Mouse (Mus musculus) liver, embryonic 12.5 days (tissue): ENCODE data around the gene Rnf43. TPM values are rescaled to one million over a fixed set of nuclear protein-coding genes. Genes with fewer than 3 reads are reported as not detected.

Experiments
- ATAC-seq: fragments of 200-750 bp; cut with Nextera tagmentation; 2 replicates; pipeline ENCODE4 v1.8.0; 2017; ENCODE audit warnings: moderate number of reproducible peaks, mild to moderate bottlenecking, moderate library complexity
- H3K27ac ChIP-seq: fragments of 300-500 bp; sonication (generic); 2 replicates; pipeline ENCODE4 v1.5.1; 2016; ENCODE audit warnings: mild to moderate bottlenecking
- H3K27me3 ChIP-seq: fragments of 300-500 bp; sonication (generic); replicated peaks from 2 replicates; pipeline ENCODE4 v1.6.1; 2016; ENCODE audit warnings: mild to moderate bottlenecking, moderate library complexity
- H3K36me3 ChIP-seq: fragments of 300-500 bp; sonication (generic); 2 replicates; pipeline ENCODE4 v1.6.1; 2016; ENCODE audit warnings: mild to moderate bottlenecking, moderate library complexity
- H3K4me1 ChIP-seq: fragments of 300-500 bp; sonication (generic); 2 replicates; pipeline ENCODE4 v1.6.1; 2016
- H3K4me2 ChIP-seq: fragments of 300-500 bp; sonication (generic); 2 replicates; pipeline ENCODE4 v1.6.1; 2016; ENCODE audit warnings: mild to moderate bottlenecking, moderate library complexity
- H3K4me3 ChIP-seq: fragments of 300-500 bp; sonication (generic); 2 replicates; pipeline ENCODE4 v1.5.1; 2016; ENCODE audit warnings: mild to moderate bottlenecking, moderate library complexity
- H3K9ac ChIP-seq: fragments of 300-500 bp; sonication (generic); 2 replicates; pipeline ENCODE4 v1.6.1; 2016; ENCODE audit warnings: mild to moderate bottlenecking, moderate library complexity
- H3K9me3 ChIP-seq: fragments of 300-500 bp; sonication (generic); replicated peaks from 2 replicates; pipeline ENCODE4 v1.6.1; 2016; ENCODE audit warnings: mild to moderate bottlenecking, moderate library complexity
- WGBS: fragments of 180-500 bp; shearing (Covaris S2); methylation state at CpG from one replicate; pipeline ENCODE4 v1.1.7; 2016; ENCODE audit not compliant: insufficient replicate concordance; 5-methylcytosine and 5-hydroxymethylcytosine counted together
- polyA plus RNA-seq: library from polyadenylated mRNA; unstranded; fragments of >200 nt; fragmentation: Nextera tagmentation; extraction: Ambion mirVana; gene quantifications from 2 replicates; pipeline ENCODE4 v1.2.1, GENCODE M21; 2016

The Rnf43 gene
- polyA plus RNA-seq, 1 experiment from 2014 or later: 6.9 TPM

DNA sequence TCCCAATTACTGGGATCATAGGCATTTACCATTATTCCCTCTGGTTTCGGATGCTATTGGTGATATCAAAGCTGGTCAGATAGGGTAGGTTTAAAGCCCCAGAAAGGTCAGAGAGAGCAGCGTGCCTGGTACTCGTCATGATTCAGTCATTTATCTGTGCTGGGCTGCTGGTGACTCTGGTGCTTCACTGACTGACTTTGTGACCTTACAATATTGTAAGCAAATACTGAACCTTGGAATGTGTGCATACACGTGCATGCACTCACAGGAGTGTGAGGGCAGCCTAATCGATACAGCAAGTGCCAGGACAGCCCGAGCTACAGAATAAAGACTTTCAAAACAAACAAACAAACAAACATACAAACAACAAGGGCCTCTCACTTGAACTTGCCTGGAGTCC is 73.2 kb downstream of the Rnf43 start:
- 36% methylated on average over 6 of the region's 6 CpGs for WGBS
- Histone ChIP-seq H3K27ac (peak overlapping the region; percentile 97), H3K9ac (peak overlapping the region; percentile 76), H3K4me1 (peaks cover 78% of the 10 kb centered on the region), H3K4me3 (peak overlapping the region; percentile 89; the same call in 1 of the 2 replicates), H3K4me2 (peak overlapping the region; percentile 89), H3K9me3 (no peaks in the 10 kb centered on the region), H3K27me3 (no peaks in the 10 kb centered on the region), H3K36me3 (peaks cover 46% of the 10 kb centered on the region)
- ATAC-seq: peak; percentile 30; the same call in 1 of the 2 replicates

DNA sequence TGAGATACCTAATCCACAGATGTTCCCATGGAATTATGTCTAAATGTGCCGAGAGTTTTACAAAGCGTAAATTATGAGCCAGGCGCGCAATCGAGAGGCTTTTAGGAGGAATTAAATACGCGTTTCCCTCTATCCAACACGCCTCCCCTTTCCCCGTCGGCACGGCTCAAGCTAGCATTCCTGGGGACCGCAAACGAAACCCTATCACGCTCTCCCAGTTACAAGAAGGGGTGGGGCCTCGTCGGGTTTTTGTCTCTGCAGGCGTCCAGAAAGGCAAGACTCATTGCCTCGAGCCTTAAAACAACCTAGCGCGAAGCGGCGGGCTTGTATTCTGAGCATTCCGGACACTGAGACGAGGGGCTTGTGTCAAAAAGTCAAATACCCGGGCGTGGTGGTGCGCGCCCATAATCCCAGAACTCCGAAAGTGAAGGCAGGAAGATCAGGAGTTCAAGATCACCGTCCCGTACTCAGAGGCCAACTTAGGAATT is 74.2 kb downstream of the Rnf43 start:
- peaks cover 68% of the 10 kb centered on the region for H3K4me1 ChIP-seq
- H3K36me3 ChIP-seq: peaks cover 47% of the 10 kb centered on the region

DNA sequence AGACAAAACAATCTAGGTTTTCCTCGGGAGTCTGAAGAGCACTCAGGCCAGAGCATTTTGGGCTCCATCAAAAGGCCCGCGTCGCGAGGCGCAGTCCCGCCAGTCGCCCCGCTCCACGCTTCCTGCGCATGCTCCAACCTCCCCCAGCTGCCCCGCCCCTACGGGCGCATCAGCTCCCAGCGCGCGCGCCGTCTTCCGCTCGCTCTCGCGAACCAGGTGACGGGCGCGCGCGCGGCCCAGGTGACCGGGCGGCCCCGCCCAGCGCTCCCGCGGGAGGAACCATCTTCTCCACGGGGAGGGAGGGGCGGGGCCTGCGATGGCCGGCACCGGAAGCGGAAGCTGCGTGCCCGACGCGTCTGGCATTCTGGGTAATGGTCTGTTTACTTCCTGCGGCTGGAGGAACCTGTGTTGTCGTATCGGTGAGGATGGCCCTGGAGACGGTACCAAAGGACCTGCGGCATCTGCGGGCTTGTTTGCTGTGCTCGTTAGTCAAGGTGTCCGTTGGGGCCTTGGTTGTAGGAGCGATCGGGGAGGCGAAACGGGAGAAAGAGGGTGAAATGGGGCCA is 74.7 kb downstream of the Rnf43 start, which contains the start of gene Supt4a:
Supt4a (plus strand) TSS at position 378 of the 566 bp plus-strand sequence.
- H3K27ac ChIP-seq: peak within 1 kb of the TSS; percentile 97
- H3K4me2 ChIP-seq: peak within 1 kb of the TSS; percentile 89
- H3K27me3 ChIP-seq: no peaks in the 10 kb centered on the region
- H3K9me3 ChIP-seq: no peaks in the 10 kb centered on the region
- H3K4me1 ChIP-seq: peaks cover 62% of the 10 kb centered on the region
- peak within 1 kb of the TSS; percentile 89 for H3K4me3 ChIP-seq
- H3K9ac ChIP-seq: peak within 1 kb of the TSS; percentile 89
- under 1% methylated on average over 57 of the region's 57 CpGs for WGBS
- ATAC-seq: peak; percentile 88
- peaks cover 47% of the 10 kb centered on the region for H3K36me3 ChIP-seq

More for the DNA sequence above, 74.2 kb downstream of the Rnf43 start:
- Histone ChIP-seq H3K4me2 (peak overlapping the region; percentile 89), H3K9ac (peak overlapping the region; percentile 76), H3K27ac (peak overlapping the region; percentile 97), H3K4me3 (peak overlapping the region; percentile 89), H3K9me3 (no peaks in the 10 kb centered on the region), H3K27me3 (no peaks in the 10 kb centered on the region)
- ATAC-seq: peak; percentile 81
- 1% methylated on average over 31 of the region's 31 CpGs for WGBS

DNA sequence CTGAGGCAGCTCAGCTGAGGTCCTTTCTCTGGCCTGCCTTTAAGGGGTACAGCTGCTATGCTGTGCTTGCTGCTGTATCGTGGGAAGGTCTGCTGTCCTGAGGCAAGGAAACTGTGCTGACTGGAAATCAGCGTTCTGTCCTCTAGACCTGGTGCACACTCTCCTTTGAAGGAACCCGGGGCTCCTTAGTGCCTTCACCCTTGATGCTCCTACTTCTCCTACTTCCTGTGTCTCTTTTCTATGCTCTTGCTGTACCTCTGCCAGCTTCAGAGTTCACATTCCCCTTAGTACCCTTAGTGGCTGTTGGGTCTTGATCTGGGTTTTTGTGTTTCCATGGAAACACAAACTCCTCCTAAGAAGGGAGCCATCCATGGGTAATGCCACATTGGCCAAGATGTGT is 81.2 kb downstream of the Rnf43 start:
- Histone ChIP-seq H3K9ac (no peak overlapping the region), H3K4me3 (no peak overlapping the region), H3K9me3 (no peaks in the 10 kb centered on the region), H3K27ac (no peak overlapping the region), H3K36me3 (peaks cover 75% of the 10 kb centered on the region), H3K27me3 (no peaks in the 10 kb centered on the region), H3K4me1 (peaks cover 37% of the 10 kb centered on the region), H3K4me2 (no peak overlapping the region)
- WGBS: 95% methylated on average over 3 of the region's 3 CpGs
- no peak for ATAC-seq

DNA sequence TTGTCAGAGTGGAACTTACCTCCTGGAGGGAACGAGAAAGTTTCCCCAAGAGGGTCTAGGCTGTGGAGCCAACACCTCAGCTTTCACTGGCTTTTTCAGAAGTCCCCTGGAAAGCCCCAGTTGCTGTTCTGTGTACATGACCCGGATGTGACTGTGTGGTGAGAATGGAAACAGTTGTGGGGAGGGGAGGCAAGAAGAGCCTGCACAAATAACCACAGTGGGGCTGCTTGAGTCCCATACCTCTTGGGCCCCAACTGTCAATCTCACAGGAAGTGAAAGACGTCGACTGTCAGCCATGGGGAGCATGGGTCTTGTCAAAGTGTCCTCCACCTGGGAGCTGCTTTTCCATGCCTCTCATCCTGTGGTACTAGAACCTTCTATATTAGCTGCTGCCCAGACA is 82.4 kb downstream of the Rnf43 start:
- WGBS: 54% methylated on average over 4 of the region's 4 CpGs
- H3K27ac ChIP-seq: peak overlapping the region; percentile 57; the same call in 1 of the 2 replicates
- H3K36me3 ChIP-seq: peaks cover 62% of the 10 kb centered on the region
- no peak for ATAC-seq
- H3K4me3 ChIP-seq: no peak overlapping the region
- H3K4me2 ChIP-seq: no peak overlapping the region
- H3K9ac ChIP-seq: no peak overlapping the region
- H3K27me3 ChIP-seq: no peaks in the 10 kb centered on the region
- peaks cover 40% of the 10 kb centered on the region for H3K4me1 ChIP-seq
- H3K9me3 ChIP-seq: no peaks in the 10 kb centered on the region

DNA sequence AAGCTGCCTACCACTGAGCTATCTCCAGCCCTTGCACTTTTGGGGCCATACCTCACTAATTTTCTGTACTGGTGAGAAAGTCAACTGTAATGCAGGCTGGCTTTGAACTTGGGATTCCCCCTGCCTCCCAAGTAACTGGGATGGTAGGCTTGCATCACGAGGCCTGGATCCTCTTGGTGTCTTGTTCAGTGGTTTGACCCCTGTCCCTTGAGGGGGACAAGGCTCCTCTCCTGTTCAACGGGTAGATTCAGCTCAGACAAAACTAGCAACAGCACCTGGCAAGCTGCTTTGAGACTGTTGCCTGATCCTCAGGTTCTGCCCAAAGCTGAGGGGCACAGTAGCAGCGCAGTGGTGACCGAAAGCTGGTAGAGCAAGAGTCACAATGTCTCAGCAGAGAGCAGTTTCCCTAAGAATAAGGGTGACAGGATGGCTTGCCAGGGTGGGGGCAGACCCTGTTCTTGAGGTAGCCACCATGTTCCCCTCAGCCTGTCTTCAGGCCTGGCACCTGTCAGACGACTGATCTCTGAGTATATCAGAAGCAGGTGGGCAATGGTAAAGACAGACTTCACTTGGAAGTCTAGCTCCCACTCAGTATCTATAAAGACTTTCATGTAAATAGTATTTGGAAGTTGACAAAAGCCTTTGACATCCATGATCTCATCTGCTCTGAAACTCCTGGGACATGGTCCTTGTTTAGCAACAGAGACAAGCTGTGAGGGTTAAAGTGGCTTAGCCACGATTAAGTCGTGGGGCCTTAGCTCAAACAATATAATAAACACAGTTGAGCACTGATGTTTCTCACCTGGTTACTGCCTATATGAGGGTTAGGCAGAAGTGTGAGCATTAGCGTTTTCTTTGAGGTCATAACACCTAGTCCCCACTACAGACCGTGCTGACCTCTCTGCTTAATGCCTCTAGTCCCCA is 83.4 kb downstream of the Rnf43 start:
- Histone ChIP-seq H3K36me3 (peaks cover 53% of the 10 kb centered on the region), H3K9me3 (no peaks in the 10 kb centered on the region), H3K27me3 (no peaks in the 10 kb centered on the region), H3K9ac (no peak overlapping the region), H3K4me3 (no peak overlapping the region), H3K4me1 (peaks cover 47% of the 10 kb centered on the region), H3K27ac (peak overlapping the region; percentile 100), H3K4me2 (no peak overlapping the region)
- no peak for ATAC-seq
- WGBS: 81% methylated on average over 9 of the region's 9 CpGs

DNA sequence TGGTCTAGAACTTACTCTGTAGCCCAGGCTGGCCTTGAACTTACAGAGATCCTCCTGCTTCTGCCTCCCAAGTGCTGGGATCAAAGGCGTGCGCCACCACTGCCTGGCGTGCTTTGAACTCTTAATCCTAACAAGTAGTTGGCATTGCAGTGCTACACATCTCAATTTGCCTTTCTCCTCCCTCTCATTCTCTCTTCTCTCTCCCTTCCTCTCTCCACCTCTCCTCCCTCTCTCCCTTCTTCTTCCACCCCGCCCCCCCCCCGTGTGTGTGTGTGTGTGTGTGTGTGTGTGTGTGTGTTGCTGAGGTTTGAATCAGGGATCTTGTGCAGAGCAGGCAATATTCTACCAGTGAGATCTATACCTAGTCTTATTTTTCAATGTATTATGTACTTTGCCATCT is 84.8 kb downstream of the Rnf43 start:
- Histone ChIP-seq H3K27me3 (no peaks in the 10 kb centered on the region), H3K9ac (peak overlapping the region; percentile 86), H3K4me2 (no peak overlapping the region), H3K36me3 (peaks cover 39% of the 10 kb centered on the region), H3K27ac (peak overlapping the region; percentile 100), H3K4me1 (peaks cover 61% of the 10 kb centered on the region), H3K9me3 (no peaks in the 10 kb centered on the region), H3K4me3 (no peak overlapping the region)
- 74% methylated on average over 4 of the region's 5 CpGs for WGBS
- ATAC-seq: no peak

DNA sequence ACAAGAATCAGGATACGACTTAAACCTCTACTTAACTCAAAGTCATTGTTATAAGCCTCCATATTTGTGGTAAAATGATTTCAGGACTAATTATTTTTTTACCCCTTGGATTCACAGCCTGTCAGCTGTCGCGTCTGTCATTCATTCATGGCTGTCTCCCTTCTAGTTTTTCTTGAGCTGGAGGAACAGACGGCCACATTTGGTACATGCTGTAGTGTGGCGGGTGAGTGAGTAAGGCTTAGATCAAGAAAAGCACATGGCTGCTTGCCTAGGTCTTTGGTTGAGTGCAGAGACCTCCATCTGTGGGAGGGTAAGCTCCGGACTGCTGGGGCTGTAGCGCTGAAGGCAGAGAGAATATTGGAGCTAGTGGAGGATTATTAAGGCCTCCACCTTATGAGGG is 85.2 kb downstream of the Rnf43 start:
- peak overlapping the region; percentile 84 for H3K4me2 ChIP-seq
- no peak for ATAC-seq
- 86% methylated on average over 7 of the region's 7 CpGs for WGBS
- peaks cover 65% of the 10 kb centered on the region for H3K4me1 ChIP-seq
- peak overlapping the region; percentile 51 for H3K4me3 ChIP-seq
- H3K9me3 ChIP-seq: no peaks in the 10 kb centered on the region
- H3K9ac ChIP-seq: peak overlapping the region; percentile 86
- H3K27me3 ChIP-seq: no peaks in the 10 kb centered on the region
- H3K27ac ChIP-seq: peak overlapping the region; percentile 100
- H3K36me3 ChIP-seq: peaks cover 35% of the 10 kb centered on the region

DNA sequence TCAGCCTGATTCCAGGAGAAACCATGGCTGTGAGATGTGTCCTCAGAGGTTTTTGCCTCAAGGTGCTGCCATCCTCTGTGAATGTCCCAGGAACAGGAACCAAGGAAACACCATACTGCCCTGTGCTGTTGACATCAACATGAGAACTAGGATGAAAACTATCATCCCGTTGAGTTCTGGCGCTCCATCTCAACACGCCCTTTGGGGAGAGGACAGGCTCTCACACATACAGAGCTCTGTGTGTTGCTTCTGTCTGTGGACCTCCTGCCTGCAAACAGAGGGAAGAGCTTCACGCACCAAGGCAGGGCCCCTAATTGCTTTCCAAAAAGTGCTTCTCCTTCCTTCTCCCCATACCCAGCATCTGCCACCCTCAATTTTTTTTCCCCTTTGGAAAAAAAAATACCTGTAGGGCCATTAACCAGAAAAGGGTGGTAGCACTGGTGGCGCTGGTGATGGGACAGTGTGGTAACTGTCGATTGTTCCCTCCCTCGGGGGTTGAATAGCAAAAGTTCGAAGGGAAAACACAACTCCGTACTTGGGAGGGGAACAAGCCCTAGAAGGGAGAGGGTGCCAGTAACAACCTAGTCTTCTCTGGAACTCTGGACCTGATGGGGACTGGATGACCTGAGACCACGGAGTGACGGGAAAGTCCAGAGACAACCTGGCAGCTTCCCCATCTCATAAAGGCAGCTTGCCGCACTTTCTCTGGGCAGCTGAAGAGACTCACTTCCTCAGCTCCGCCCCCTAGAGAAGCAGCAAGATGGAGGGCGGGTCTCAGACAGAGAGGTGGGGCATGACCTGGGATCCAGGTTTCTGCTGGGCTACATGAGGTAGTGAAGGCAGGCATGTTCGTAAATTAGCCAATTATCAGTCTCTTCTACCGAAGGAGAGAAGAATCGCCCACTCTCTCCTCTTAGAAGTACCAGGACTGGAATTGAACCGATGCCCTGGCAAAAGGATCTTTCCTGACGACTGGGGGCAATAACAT is 85.9 kb downstream of the Rnf43 start:
- peak overlapping the region; percentile 100 for H3K27ac ChIP-seq
- no peaks in the 10 kb centered on the region for H3K9me3 ChIP-seq
- peak overlapping the region; percentile 51 for H3K4me3 ChIP-seq
- H3K4me1 ChIP-seq: peaks cover 72% of the 10 kb centered on the region
- peak overlapping the region; percentile 84 for H3K4me2 ChIP-seq
- peak; percentile 60 for ATAC-seq
- peaks cover 28% of the 10 kb centered on the region for H3K36me3 ChIP-seq
- WGBS: 13% methylated on average over 19 of the region's 19 CpGs
- peak overlapping the region; percentile 86 for H3K9ac ChIP-seq
- no peaks in the 10 kb centered on the region for H3K27me3 ChIP-seq

DNA sequence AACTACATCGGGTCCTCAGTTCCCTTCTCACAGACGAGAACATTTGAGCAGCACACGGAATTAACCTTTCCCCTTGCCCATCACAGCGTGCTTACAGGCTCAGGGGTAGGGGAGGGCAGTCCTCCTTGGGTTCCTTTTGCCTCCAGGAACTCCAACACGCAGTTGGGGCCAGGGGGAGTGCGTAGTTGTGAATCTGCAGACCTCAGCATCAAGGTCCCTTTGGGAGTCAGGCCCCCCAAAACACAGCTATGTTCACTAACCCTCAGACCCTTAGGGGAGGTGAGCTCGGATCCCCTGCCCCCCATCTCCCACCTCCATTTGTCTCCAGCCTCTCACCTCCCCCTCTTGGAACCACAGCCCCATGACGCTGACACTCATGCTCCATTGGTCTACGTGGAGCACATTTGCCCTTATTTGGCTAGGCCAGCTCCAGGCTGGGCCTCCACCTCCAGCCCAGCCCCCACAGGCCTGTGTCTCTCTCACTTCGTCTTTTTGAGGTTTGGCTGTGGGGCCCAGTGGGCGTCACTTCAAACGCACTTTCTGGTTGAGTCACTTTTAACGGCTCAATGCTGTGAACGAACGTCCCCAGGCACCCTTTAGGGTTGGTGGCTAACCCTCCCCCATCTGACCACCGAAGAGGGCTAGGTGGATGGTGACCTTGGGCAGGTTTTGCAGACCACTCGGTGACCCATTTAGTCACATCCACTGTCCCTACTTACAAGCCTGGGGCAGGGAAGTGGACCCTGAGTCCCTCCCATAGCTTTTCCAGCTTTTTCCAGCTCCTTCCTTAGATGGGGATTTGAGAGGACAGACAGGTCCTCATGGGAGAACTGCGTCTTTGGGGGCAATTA is 86.9 kb downstream of the Rnf43 start:
- Histone ChIP-seq H3K36me3 (peaks cover 18% of the 10 kb centered on the region), H3K9ac (peak overlapping the region; percentile 86), H3K4me2 (peak overlapping the region; percentile 84), H3K4me3 (peak overlapping the region; percentile 51), H3K27ac (peak overlapping the region; percentile 100), H3K4me1 (peaks cover 82% of the 10 kb centered on the region), H3K27me3 (no peaks in the 10 kb centered on the region), H3K9me3 (no peaks in the 10 kb centered on the region)
- 9% methylated on average over 18 of the region's 18 CpGs for WGBS
- peak; percentile 84 for ATAC-seq
